Mouse (Mus musculus) gastrocnemius, adult 8-10 months (tissue): ENCODE data around the gene Abcc2. TPM values are rescaled to one million over a fixed set of nuclear protein-coding genes. Genes with fewer than 3 reads are reported as not detected.

Experiments used
- DNase-seq, 2 experiments: peaks; one replicate each; pipeline ENCODE4 v3.0.0; 2022; ENCODE audit warnings: low spot score in 2 of 2
- total RNA-seq, 4 experiments: library from RNA; stranded (reverse); gene quantifications; 2 replicates each; pipeline ENCODE4 v1.2.4; 2022

Gene Abcc2
- total RNA-seq, 4 experiments from 2014 or later, result 0.11 TPM; not detected in 3

- no peak for DNase-seq
Measured at GRCm38 (mm10) chr19:43851996-43852630, 70.1 kb downstream of the Abcc2 start.

DNA sequence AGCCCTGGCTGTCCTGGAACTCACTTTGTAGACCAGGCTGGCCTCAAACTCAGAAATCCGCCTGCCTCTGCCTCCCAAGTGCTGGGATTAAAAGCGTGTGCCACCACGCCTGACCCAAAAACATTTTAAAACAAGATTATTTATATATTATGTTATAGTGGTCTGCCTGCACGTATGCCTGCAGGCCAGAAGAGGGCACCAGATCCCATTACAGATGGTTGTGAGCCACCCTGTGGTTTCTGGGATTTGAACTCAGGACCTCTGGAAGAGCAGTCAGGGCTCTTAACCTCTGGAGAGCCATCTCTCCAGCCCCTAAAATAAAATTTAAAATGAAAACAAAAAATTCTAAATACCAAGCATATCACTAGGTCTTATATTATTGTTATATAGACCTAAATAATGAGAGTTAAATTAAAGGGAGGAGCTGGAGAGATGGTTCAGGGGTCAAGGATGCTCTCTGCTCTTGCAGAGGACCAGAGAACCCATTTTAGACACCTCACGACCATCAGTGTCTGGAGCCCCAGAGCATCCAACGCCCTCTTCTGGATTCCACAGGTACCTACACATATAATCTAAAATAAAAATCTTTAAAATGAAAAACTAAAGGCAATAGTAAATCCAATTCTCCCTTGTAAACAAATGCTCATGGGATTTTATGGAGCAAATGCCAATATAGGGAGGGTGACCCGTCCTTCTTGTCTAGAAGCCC, 71.0 kb downstream of the Abcc2 start:
- no peak for DNase-seq

- DNase-seq, result no peak
Measured at GRCm38 (mm10) chr19:43857347-43857746, 75.4 kb downstream of the Abcc2 start.

DNA sequence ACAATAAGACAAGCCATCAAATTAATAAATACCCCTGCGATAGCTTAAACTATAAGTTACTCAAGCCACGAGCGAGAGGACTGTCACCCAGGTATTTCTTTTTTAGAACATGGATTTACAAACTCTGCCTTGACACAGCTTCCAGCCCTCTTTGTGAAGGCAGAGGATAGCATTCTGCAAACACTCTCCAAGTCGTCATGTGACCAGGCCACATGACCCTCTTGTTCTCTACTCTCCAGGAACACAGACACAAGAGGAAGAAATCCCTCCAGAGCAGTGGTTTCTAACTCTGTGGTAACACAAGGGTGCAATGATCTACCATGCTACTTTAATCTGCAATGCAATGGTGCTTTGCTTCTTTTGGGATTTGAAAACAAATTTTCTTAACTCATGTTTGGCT, 88.4 kb downstream of the Abcc2 start:
- no peak for DNase-seq

DNA sequence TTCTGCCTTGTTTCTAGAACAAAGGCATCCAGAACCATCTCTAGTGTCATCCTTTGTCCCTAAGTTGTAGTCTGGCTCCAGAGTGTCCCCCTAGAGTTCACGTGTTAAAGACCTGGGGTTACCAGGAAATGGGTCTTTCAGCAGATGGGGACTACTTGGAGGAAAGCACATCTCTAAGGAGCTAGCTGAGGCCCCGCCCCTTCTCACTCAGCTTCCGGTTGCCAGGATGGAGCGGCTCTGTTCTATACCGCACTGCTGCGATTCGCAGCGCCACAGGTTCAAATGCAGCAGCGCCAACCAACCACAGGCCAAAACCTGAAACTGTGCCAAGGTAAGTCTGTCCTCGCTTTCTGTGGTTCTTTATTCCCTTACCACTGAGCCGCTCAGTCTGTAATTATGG, 92.4 kb downstream of the Abcc2 start:
- no peak for DNase-seq

DNA sequence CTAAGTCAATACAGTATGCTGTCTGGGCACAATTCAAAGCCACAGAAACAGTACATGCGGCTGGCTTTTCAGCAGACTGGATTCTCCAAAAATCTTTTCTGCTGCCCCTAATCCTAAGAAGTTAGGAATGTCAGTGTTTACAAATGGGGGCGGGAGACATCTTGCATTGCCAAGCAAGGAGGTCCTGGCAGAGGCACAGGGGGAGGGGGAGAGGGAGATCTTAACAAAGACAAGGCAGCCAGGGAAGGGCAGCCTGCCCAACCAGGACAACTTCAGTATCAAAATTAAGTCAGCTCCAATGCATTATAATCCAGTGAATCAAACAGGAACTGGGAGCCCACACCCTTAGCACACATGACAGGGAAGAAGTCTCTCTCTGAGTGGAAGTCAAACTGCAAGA, 94.0 kb downstream of the Abcc2 start:
- peak in 1 of 2 experiments; percentile 24 for DNase-seq

DNA sequence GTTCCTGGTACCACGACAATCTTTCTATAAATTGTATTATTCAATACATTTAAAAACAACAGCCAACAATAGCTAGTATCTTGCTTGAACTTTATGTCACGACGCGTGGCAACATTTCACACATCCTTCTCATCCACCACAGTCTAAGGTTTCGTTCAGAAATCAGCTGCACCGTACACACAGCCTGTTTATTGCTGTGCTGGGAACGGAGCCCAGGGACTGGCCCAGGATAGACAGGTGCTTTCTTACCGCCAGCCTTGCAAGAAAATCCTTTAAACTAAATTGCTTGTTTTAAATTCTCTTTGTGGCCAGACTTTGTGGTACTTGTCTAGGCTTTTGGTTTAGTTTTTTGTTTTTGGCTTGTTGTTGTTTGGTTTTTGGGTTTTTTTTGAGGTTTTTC, 95.4 kb downstream of the Abcc2 start:
- DNase-seq, result peak in 1 of 2 experiments; percentile 29

- DNase-seq, result no peak
Measured at GRCm38 (mm10) chr19:43878111-43879092, 96.4 kb downstream of the Abcc2 start.

DNA sequence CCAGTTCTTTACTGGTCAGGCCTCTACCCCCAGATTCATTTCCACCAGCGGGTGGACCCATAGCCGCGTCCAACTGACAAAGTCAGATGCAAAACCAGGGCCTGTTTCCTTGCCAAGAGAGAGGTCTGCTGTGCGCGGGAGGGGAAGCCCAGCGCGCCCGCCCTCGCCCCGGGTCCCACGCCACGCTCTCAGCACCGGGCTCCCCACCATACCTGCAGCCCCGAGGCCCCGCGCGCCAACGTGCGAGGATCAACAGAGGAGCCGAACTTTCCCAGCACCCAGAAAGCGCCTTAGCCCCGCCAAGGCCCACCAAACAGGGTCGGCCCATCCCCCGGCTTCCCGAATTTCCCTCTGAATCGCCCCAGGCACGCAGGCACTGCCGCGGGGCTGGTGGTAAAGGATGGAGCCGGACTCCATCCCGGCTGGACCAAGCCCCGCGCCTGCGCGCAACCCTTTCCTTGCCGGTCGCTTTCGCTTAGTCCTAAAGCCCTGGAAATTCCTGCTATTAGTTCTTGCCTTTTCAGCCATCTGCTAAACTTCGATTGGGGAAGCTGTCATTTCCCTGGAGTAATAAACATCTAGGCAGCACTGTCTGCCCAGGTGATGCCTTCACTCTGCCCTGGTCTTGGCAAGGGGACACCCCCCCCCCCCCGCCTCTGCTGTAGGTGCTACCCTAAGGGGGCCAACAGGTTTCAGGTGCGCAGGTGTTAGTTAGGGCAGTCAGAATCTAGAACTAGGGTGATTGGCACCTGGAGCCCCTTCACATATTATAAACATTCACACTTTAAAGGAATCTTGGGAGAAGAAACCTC, 97.6 kb downstream of the Abcc2 start:
- DNase-seq, result peak in 1 of 2 experiments; percentile 36

GRCm38 (mm10) chr19:43880420-43880819, 98.4 kb downstream of the Abcc2 start:
- DNase-seq, result no peak

GRCm38 (mm10) chr19:43881615-43882014, 99.6 kb downstream of the Abcc2 start:
- DNase-seq, result no peak

GRCm38 (mm10) chr19:43882895-43883573, 101.0 kb downstream of the Abcc2 start:
- no peak for DNase-seq

GRCm38 (mm10) chr19:43884668-43885498, 102.9 kb downstream of the Abcc2 start:
- DNase-seq, result no peak

GRCm38 (mm10) chr19:43886371-43887099, 104.5 kb downstream of the Abcc2 start:
- DNase-seq, result no peak

GRCm38 (mm10) chr19:43887242-43887641, 105.2 kb downstream of the Abcc2 start:
- DNase-seq, result no peak

GRCm38 (mm10) chr19:43887725-43888124, 105.7 kb downstream of the Abcc2 start:
- DNase-seq, result no peak
